Mouse (Mus musculus) midbrain, embryonic 16.5 days (tissue): ENCODE results near the gene Rbbp5. TPM values are rescaled to one million over a fixed set of nuclear protein-coding genes. Genes with fewer than 3 reads are reported as not detected.
"Not testable (repeated sequence)": the region's sequence is repeated elsewhere in the genome, so short reads cannot be mapped to it uniquely, and the experiment has no call there.

Source experiments
- ATAC-seq: fragments of 200-750 bp; cut with Nextera tagmentation; 2 replicates; pipeline ENCODE4 v1.8.0; 2017; ENCODE audit warnings: moderate TSS enrichment
- H3K27ac ChIP-seq: fragments of 300-500 bp; sonication (generic); 2 replicates; pipeline ENCODE4 v1.5.1; 2014; ENCODE audit warnings: mild to moderate bottlenecking, low read length, mixed read lengths
- H3K27me3 ChIP-seq: fragments of 300-500 bp; sonication (generic); 2 replicates; pipeline ENCODE4 v1.6.1; 2014; ENCODE audit warnings: low read depth, low read length, mixed read lengths; ENCODE audit not compliant: control insufficient read depth, insufficient read depth
- H3K36me3 ChIP-seq: fragments of 300-500 bp; sonication (generic); 2 replicates; pipeline ENCODE4 v1.6.1; 2014; ENCODE audit warnings: mild to moderate bottlenecking, low read length, moderate library complexity, mixed read lengths; ENCODE audit not compliant: control insufficient read depth, insufficient read depth
- H3K4me1 ChIP-seq: fragments of 300-500 bp; sonication (generic); 2 replicates; pipeline ENCODE4 v1.6.1; 2014; ENCODE audit warnings: mild to moderate bottlenecking, low read length, mixed read lengths; ENCODE audit not compliant: control insufficient read depth, insufficient read depth
- H3K4me2 ChIP-seq: fragments of 300-500 bp; sonication (generic); 2 replicates; pipeline ENCODE4 v1.6.1; 2014; ENCODE audit warnings: mild to moderate bottlenecking, low read length, mixed read lengths
- H3K4me3 ChIP-seq: fragments of 300-500 bp; sonication (generic); 2 replicates; pipeline ENCODE4 v1.5.1; 2014; ENCODE audit warnings: low read depth, mild to moderate bottlenecking, low read length, moderate library complexity, mixed read lengths
- H3K9ac ChIP-seq: fragments of 300-500 bp; sonication (generic); 2 replicates; pipeline ENCODE4 v1.6.1; 2014; ENCODE audit warnings: low read depth, low read length, mixed read lengths
- H3K9me3 ChIP-seq: fragments of 300-500 bp; sonication (generic); replicated peaks from 2 replicates; pipeline ENCODE4 v1.6.1; 2014; ENCODE audit warnings: mild to moderate bottlenecking, low read length, mixed read lengths; ENCODE audit not compliant: control insufficient read depth, poor library complexity, severe bottlenecking
- WGBS: fragments of 180-500 bp; shearing (Covaris S2); extraction: QIAGEN DNeasy Blood & Tissue Kit; methylation state at CpG from one replicate; pipeline ENCODE4 v1.1.7; 2014; 5-methylcytosine and 5-hydroxymethylcytosine counted together
- polyA plus RNA-seq: library from polyadenylated mRNA; unstranded; fragments of >200 nt; fragmentation: Nextera tagmentation; extraction: Ambion mirVana; gene quantifications from 2 replicates; pipeline ENCODE4 v1.2.1, GENCODE M21; 2015

Gene Rbbp5
- polyA plus RNA-seq, 1 experiment from 2014 or later: 44.8 TPM

- no peak overlapping the region for H3K9ac ChIP-seq
- H3K36me3 ChIP-seq: peaks cover 9% of the 10 kb centered on the region; the same call in 1 of the 2 replicates
- ATAC-seq: no peak
- no peak overlapping the region for H3K27ac ChIP-seq
- H3K9me3 ChIP-seq: no peaks in the 10 kb centered on the region
- no peak overlapping the region for H3K4me2 ChIP-seq
- H3K27me3 ChIP-seq: no peaks in the 10 kb centered on the region
- no peak overlapping the region for H3K4me3 ChIP-seq
- WGBS: 80% methylated on average over 1 of the region's 1 CpGs
- H3K4me1 ChIP-seq: 0 out of 2 replicates have a peak, but pooled peaks cover 4% of the 10 kb centered on the region
These were observed 36.2 kb upstream of the Rbbp5 start for GRCm38 (mm10) chr1:132440896-132441435.

GRCm38 (mm10) chr1:132449742-132450141 lies 27.4 kb upstream of the Rbbp5 start:
- H3K27ac ChIP-seq: no peak overlapping the region
- H3K4me1 ChIP-seq: no peaks in the 10 kb centered on the region
- no peaks in the 10 kb centered on the region for H3K27me3 ChIP-seq
- no peaks in the 10 kb centered on the region for H3K9me3 ChIP-seq
- no peak overlapping the region for H3K9ac ChIP-seq
- H3K36me3 ChIP-seq: peaks cover 19% of the 10 kb centered on the region
- no peak overlapping the region for H3K4me2 ChIP-seq
- H3K4me3 ChIP-seq: no peak overlapping the region
- ATAC-seq: no peak
- WGBS: 91% methylated on average over 7 of the region's 7 CpGs

- Histone ChIP-seq H3K36me3 (peaks cover 17% of the 10 kb centered on the region), H3K9ac (no peak overlapping the region), H3K27ac (no peak overlapping the region), H3K9me3 (no peaks in the 10 kb centered on the region), H3K27me3 (no peaks in the 10 kb centered on the region), H3K4me1 (no peaks in the 10 kb centered on the region), H3K4me3 (no peak overlapping the region), H3K4me2 (no peak overlapping the region)
- ATAC-seq: no peak
- 90% methylated on average over 5 of the region's 5 CpGs for WGBS
These were observed 12.5 kb upstream of the Rbbp5 start for GRCm38 (mm10) chr1:132464651-132465050.

GRCm38 (mm10) chr1:132468926-132469325 lies 8.2 kb upstream of the Rbbp5 start:
- H3K27ac ChIP-seq: no peak overlapping the region
- no peak overlapping the region for H3K4me3 ChIP-seq
- no peak overlapping the region for H3K9ac ChIP-seq
- H3K36me3 ChIP-seq: peaks cover 7% of the 10 kb centered on the region
- H3K4me2 ChIP-seq: no peak overlapping the region
- H3K9me3 ChIP-seq: no peaks in the 10 kb centered on the region
- H3K27me3 ChIP-seq: no peaks in the 10 kb centered on the region
- no peak for ATAC-seq
- H3K4me1 ChIP-seq: no peaks in the 10 kb centered on the region

- no peak overlapping the region for H3K4me2 ChIP-seq
- no peak overlapping the region for H3K27ac ChIP-seq
- H3K27me3 ChIP-seq: no peaks in the 10 kb centered on the region
- no peak overlapping the region for H3K4me3 ChIP-seq
- H3K9ac ChIP-seq: no peak overlapping the region
- peaks cover 2% of the 10 kb centered on the region for H3K36me3 ChIP-seq
- no peaks in the 10 kb centered on the region for H3K4me1 ChIP-seq
- ATAC-seq: no peak
- 91% methylated on average over 7 of the region's 7 CpGs for WGBS
- H3K9me3 ChIP-seq: no peaks in the 10 kb centered on the region
These were observed 7.6 kb upstream of the Rbbp5 start for GRCm38 (mm10) chr1:132469519-132469918.

GRCm38 (mm10) chr1:132470031-132470430 lies 7.1 kb upstream of the Rbbp5 start:
- not testable (repeated sequence) for H3K4me1 ChIP-seq, H3K27me3 ChIP-seq, H3K27ac ChIP-seq, H3K36me3 ChIP-seq, ATAC-seq, H3K4me3 ChIP-seq, H3K9ac ChIP-seq, H3K4me2 ChIP-seq, H3K9me3 ChIP-seq
- WGBS: 89% methylated on average over 1 of the region's 1 CpGs

- 93% methylated on average over 2 of the region's 2 CpGs for WGBS
- peaks cover 2% of the 10 kb centered on the region; the same call in 1 of the 2 replicates for H3K36me3 ChIP-seq
- H3K4me1 ChIP-seq: peaks cover 4% of the 10 kb centered on the region
- no peak overlapping the region for H3K4me2 ChIP-seq
- H3K9me3 ChIP-seq: no peaks in the 10 kb centered on the region
- no peak overlapping the region for H3K4me3 ChIP-seq
- no peak overlapping the region for H3K27ac ChIP-seq
- H3K9ac ChIP-seq: no peak overlapping the region
- no peaks in the 10 kb centered on the region for H3K27me3 ChIP-seq
- ATAC-seq: no peak
These were observed 6.1 kb upstream of the Rbbp5 start for GRCm38 (mm10) chr1:132471032-132471431.

- no peaks in the 10 kb centered on the region for H3K27me3 ChIP-seq
- 91% methylated on average over 5 of the region's 5 CpGs for WGBS
- H3K4me1 ChIP-seq: peaks cover 5% of the 10 kb centered on the region
- H3K36me3 ChIP-seq: peaks cover 2% of the 10 kb centered on the region; the same call in 1 of the 2 replicates
- H3K27ac ChIP-seq: no peak overlapping the region
- no peak overlapping the region for H3K4me2 ChIP-seq
- no peak overlapping the region for H3K9ac ChIP-seq
- no peak overlapping the region for H3K4me3 ChIP-seq
- no peak for ATAC-seq
- no peaks in the 10 kb centered on the region for H3K9me3 ChIP-seq
These were observed 5.7 kb upstream of the Rbbp5 start for GRCm38 (mm10) chr1:132471499-132471898.

GRCm38 (mm10) chr1:132472537-132472936 lies 4.6 kb upstream of the Rbbp5 start:
- Histone ChIP-seq H3K9me3 (no peaks in the 10 kb centered on the region), H3K9ac (no peak overlapping the region), H3K27me3 (no peaks in the 10 kb centered on the region), H3K4me3 (no peak overlapping the region), H3K27ac (no peak overlapping the region), H3K36me3 (no peaks in the 10 kb centered on the region), H3K4me1 (peaks cover 6% of the 10 kb centered on the region), H3K4me2 (no peak overlapping the region)
- no peak for ATAC-seq
- 56% methylated on average over 5 of the region's 5 CpGs for WGBS
